ENCODE assay signal across 21 mouse cellular contexts in the genomic region with DNA sequence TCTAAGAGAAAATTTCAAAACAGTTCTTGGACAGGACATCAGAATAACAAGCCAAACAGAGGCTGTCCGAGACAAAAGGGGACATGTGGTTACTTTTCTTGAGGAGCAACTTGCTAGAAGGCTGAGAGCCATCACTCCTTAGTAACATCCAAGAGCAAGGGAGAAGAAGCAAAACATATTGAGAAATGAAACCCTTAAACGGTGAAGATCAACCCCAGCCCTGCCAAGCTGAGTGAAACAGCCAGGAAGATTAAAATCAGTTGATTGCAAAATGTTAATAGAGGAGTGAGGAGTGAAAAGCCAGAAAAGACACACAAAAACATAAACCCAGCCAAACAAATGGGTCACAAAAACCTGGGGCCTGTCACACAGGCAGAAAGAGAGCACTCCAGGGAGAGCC. TPM values are rescaled to one million over a fixed set of nuclear protein-coding genes. Genes with fewer than 3 reads are reported as not detected.
DNase-seq lines count a peak whose midpoint lies in the region; ATAC-seq and TF ChIP-seq lines count a peak whose summit lies in the region.
"Had no signal": no experiment of that assay in that cellular context is flagged by ENCODE, and none has a peak within 500 bp of the region (broad histone marks: within the 10 kb centered on the region; RNA-seq: fewer than 3 reads in every experiment).

No protein-coding gene starts in this region.

- WGBS in heart, embryonic 12.5 days, result 79% methylated on average over 2 of the region's 2 CpGs
- 44% methylated on average over 2 of the region's 2 CpGs for WGBS in lung, postnatal 0 days
- WGBS in embryonic facial prominence, embryonic 10.5 days, result 88% methylated on average over 2 of the region's 2 CpGs

- H3K9me3 ChIP-seq in heart, embryonic 12.5 days (replicated peaks), result no peaks in the 10 kb centered on the region
- H3K9me3 ChIP-seq in lung, postnatal 0 days (ENCODE audit: low read length), result no peaks in the 10 kb centered on the region
- H3K9me3 ChIP-seq in embryonic facial prominence, embryonic 10.5 days, result no peaks in the 10 kb centered on the region
- H3K9me3 ChIP-seq: heart, embryonic 13.5 days; hindbrain, embryonic 10.5 days; midbrain, embryonic 12.5 days had no signal

- DNase-seq in heart, adult 18-20 months, result peak; percentile 44 to 68
- peak; percentile 28 for DNase-seq in lung, postnatal 0 days (ENCODE audit: low spot score)
- DNase-seq in lung, postnatal 10 days, result no peak
- DNase-seq in fat pad, adult 2 months (ENCODE audit: extremely low read depth, low read depth, low spot score), result peak; percentile 83
- peak; percentile 36 for DNase-seq in lung, postnatal 25 days (ENCODE audit: low spot score)
- no peak for DNase-seq in embryonic facial prominence, embryonic 10.5 days (ENCODE audit: low spot score)
- DNase-seq: cerebellum, adult 18-20 months; cerebellum, postnatal 36 days; kidney, adult 18-20 months; layer of hippocampus, postnatal 36 days; right cerebral cortex, adult 18-20 months; thymus, postnatal 25 days had no signal

- H3K4me1 ChIP-seq in heart, embryonic 12.5 days (replicated peaks), result no peaks in the 10 kb centered on the region
- H3K4me1 ChIP-seq in lung, postnatal 0 days (ENCODE audit: insufficient read depth, low read depth, low read length), result no peaks in the 10 kb centered on the region
- H3K4me1 ChIP-seq in embryonic facial prominence, embryonic 10.5 days, result peaks cover 8% of the 10 kb centered on the region
- H3K4me1 ChIP-seq: heart, embryonic 13.5 days had no signal

- no peak overlapping the region for H3K4me2 ChIP-seq in heart, embryonic 12.5 days
- no peak overlapping the region for H3K4me2 ChIP-seq in lung, postnatal 0 days (replicated peaks; ENCODE audit: low read depth, low read length)
- H3K4me2 ChIP-seq: heart, embryonic 13.5 days; midbrain, embryonic 12.5 days had no signal

- H3K27me3 ChIP-seq in heart, embryonic 12.5 days (replicated peaks), result no peaks in the 10 kb centered on the region
- no peaks in the 10 kb centered on the region for H3K27me3 ChIP-seq in lung, postnatal 0 days (replicated peaks; ENCODE audit: insufficient read depth, low read length)
- H3K27me3 ChIP-seq in embryonic facial prominence, embryonic 10.5 days (replicated peaks; ENCODE audit: low read depth, poor library complexity, severe bottlenecking), result 0 out of 2 replicates have a peak, but pooled peaks cover 3% of the 10 kb centered on the region
- H3K27me3 ChIP-seq: CH12.LX; heart, embryonic 13.5 days had no signal

- TF ChIP-seq EP300 in lung, postnatal 0 days (IDR thresholded peaks at IDR 0.05), result no peak

- H3K36me3 ChIP-seq in heart, embryonic 12.5 days, result no peaks in the 10 kb centered on the region
- no peaks in the 10 kb centered on the region for H3K36me3 ChIP-seq in lung, postnatal 0 days (ENCODE audit: insufficient read depth, low read length)
- no peaks in the 10 kb centered on the region for H3K36me3 ChIP-seq in embryonic facial prominence, embryonic 10.5 days (replicated peaks)
- H3K36me3 ChIP-seq: heart, embryonic 13.5 days; hindbrain, embryonic 10.5 days; midbrain, embryonic 12.5 days had no signal

- TF ChIP-seq CTCF in lung, postnatal 0 days (IDR thresholded peaks at IDR 0.05), result no peak

- no peak overlapping the region for H3K4me3 ChIP-seq in heart, embryonic 12.5 days
- H3K4me3 ChIP-seq in lung, postnatal 0 days (ENCODE audit: low read depth, low read length), result no peak overlapping the region
- no peak overlapping the region for H3K4me3 ChIP-seq in embryonic facial prominence, embryonic 10.5 days
- H3K4me3 ChIP-seq: heart, embryonic 13.5 days; hindbrain, embryonic 10.5 days; layer of hippocampus, adult 2 months; midbrain, embryonic 12.5 days had no signal

- no peak for ATAC-seq in heart, embryonic 12.5 days (ENCODE audit: insufficient number of reproducible peaks, low FRiP score)
- peak; percentile 33; the same call in 1 of the 2 replicates for ATAC-seq in lung, postnatal 0 days
- ATAC-seq: forebrain, embryonic 14.5 days; hindbrain, postnatal 0 days had no signal

- H3K27ac ChIP-seq in heart, embryonic 12.5 days (ENCODE audit: poor library complexity, severe bottlenecking), result no peak overlapping the region
- no peak overlapping the region for H3K27ac ChIP-seq in lung, postnatal 0 days (ENCODE audit: low read length)
- no peak overlapping the region for H3K27ac ChIP-seq in embryonic facial prominence, embryonic 10.5 days (replicated peaks)
- H3K27ac ChIP-seq: heart, embryonic 13.5 days; hindbrain, embryonic 10.5 days; hindbrain, postnatal 0 days; kidney, postnatal 0 days; layer of hippocampus, adult 2 months; midbrain, embryonic 12.5 days had no signal

- H3K9ac ChIP-seq in heart, embryonic 12.5 days, result no peak overlapping the region
- H3K9ac ChIP-seq in lung, postnatal 0 days (replicated peaks; ENCODE audit: low read depth), result no peak overlapping the region
- H3K9ac ChIP-seq: heart, embryonic 13.5 days; midbrain, embryonic 12.5 days had no signal

RNA-seq across cellular contexts. Expression of gene Mitf, which starts 49.5 kb away (rescaled TPM):
- 10 to 100 TPM; 52.5 to 56.7 TPM for total RNA-seq in heart, adult 18-20 months (2021)
- 19.5 and 20.9 TPM in 2 replicates for polyA plus RNA-seq in heart, embryonic 12.5 days (2016; fragmentation: Nextera tagmentation; extraction: Ambion mirVana)
- polyA plus RNA-seq in lung, postnatal 0 days (2015; fragmentation: Nextera tagmentation; extraction: Ambion mirVana), result 3.7 and 3.9 TPM in 2 replicates
- polyA plus RNA-seq in embryonic facial prominence, embryonic 10.5 days (2016; fragmentation: Nextera tagmentation; extraction: Ambion mirVana), result 2.1 and 2.6 TPM in 2 replicates

Comparison
In these comparisons a context has a peak if more than half of its experiments do, and no peak if none do; other contexts are left out.
1. DNase-seq: peak in heart, adult 18-20 months (2 of 2), lung, postnatal 0 days (single experiment), fat pad, adult 2 months (single experiment) and lung, postnatal 25 days (single experiment); none in lung, postnatal 10 days (single experiment) and embryonic facial prominence, embryonic 10.5 days (single experiment).